Mouse (Mus musculus): Measurements from ENCODE around the gene Lin7c. TPM values are rescaled to one million over a fixed set of nuclear protein-coding genes. Genes with fewer than 3 reads are reported as not detected.

The Lin7c gene
- total and polyA plus RNA-seq, 2 experiments from 2014 or later, result 28.1 to 28.2 TPM

GRCm38 (mm10) chr2:109917496-109918413, 27.1 kb downstream of the Lin7c start, which contains the start of gene Lgr4:
TSS of gene Lgr4 (plus strand) at chr2:109917647.
- H3K9me3 ChIP-seq (replicated peaks; ENCODE audit: control insufficient read depth, low read length), result no peaks in the 10 kb centered on the region
- TF ChIP-seq EP300 (IDR thresholded peaks at IDR 0.05; ENCODE audit: low read depth) (no peak), CTCF (IDR thresholded peaks at IDR 0.05; ENCODE audit: low read depth) (no peak)
- H3K27ac ChIP-seq (ENCODE audit: low read depth), result peak within 1 kb of the TSS; percentile 100
- peak within 1 kb of the TSS; percentile 73 for H3K4me3 ChIP-seq (ENCODE audit: low read depth, low read length)
- ATAC-seq (ENCODE audit: insufficient read depth, low read depth), result peak; percentile 98
- peak; percentile 99 for DNase-seq (ENCODE audit: low spot score)
- no peaks in the 10 kb centered on the region for H3K36me3 ChIP-seq (replicated peaks; ENCODE audit: control insufficient read depth, insufficient read depth, low read length)
- peaks cover 34% of the 10 kb centered on the region for H3K4me1 ChIP-seq (ENCODE audit: control insufficient read depth, insufficient read depth)
- WGBS, result under 1% methylated on average over 77 of the region's 111 CpGs
- no peaks in the 10 kb centered on the region for H3K27me3 ChIP-seq (ENCODE audit: control insufficient read depth, insufficient read depth, low read length)
- peak within 1 kb of the TSS; percentile 84 for H3K4me2 ChIP-seq (ENCODE audit: low read depth, low read length)
- H3K9ac ChIP-seq (replicated peaks; ENCODE audit: low read depth, low read length), result peak within 1 kb of the TSS; percentile 90

GRCm38 (mm10) chr2:109918592-109919262, 28.1 kb downstream of the Lin7c start:
- Histone ChIP-seq H3K36me3 (replicated peaks; ENCODE audit: control insufficient read depth, insufficient read depth, low read length) (no peaks in the 10 kb centered on the region), H3K27ac (ENCODE audit: low read depth) (peak overlapping the region; percentile 100), H3K9me3 (replicated peaks; ENCODE audit: control insufficient read depth, low read length) (no peaks in the 10 kb centered on the region), H3K4me2 (ENCODE audit: low read depth, low read length) (peak overlapping the region; percentile 84), H3K9ac (replicated peaks; ENCODE audit: low read depth, low read length) (peak overlapping the region; percentile 90), H3K27me3 (ENCODE audit: control insufficient read depth, insufficient read depth, low read length) (no peaks in the 10 kb centered on the region), H3K4me1 (ENCODE audit: control insufficient read depth, insufficient read depth) (peaks cover 34% of the 10 kb centered on the region), H3K4me3 (ENCODE audit: low read depth, low read length) (peak overlapping the region; percentile 73)
- TF ChIP-seq EP300 (IDR thresholded peaks at IDR 0.05; ENCODE audit: low read depth), result no peak
- TF ChIP-seq CTCF (IDR thresholded peaks at IDR 0.05; ENCODE audit: low read depth), result no peak
- WGBS, result 9% methylated on average over 22 of the region's 22 CpGs
- DNase-seq (ENCODE audit: low spot score) (peak; percentile 31), ATAC-seq (ENCODE audit: insufficient read depth, low read depth) (no peak)

GRCm38 (mm10) chr2:109920471-109920870, 29.8 kb downstream of the Lin7c start:
- Histone ChIP-seq H3K4me3 (ENCODE audit: low read depth, low read length) (peak overlapping the region; percentile 73), H3K9ac (replicated peaks; ENCODE audit: low read depth, low read length) (no peak overlapping the region; the same call in 1 of the 2 replicates), H3K4me1 (ENCODE audit: control insufficient read depth, insufficient read depth) (peaks cover 34% of the 10 kb centered on the region), H3K4me2 (ENCODE audit: low read depth, low read length) (peak overlapping the region; percentile 84), H3K27me3 (ENCODE audit: control insufficient read depth, insufficient read depth, low read length) (no peaks in the 10 kb centered on the region), H3K27ac (ENCODE audit: low read depth) (no peak overlapping the region), H3K9me3 (replicated peaks; ENCODE audit: control insufficient read depth, low read length) (no peaks in the 10 kb centered on the region), H3K36me3 (replicated peaks; ENCODE audit: control insufficient read depth, insufficient read depth, low read length) (0 out of 2 replicates have a peak, but pooled peaks cover under 1% of the 10 kb centered on the region)
- WGBS, result 73% methylated on average over 7 of the region's 7 CpGs
- no peak for TF ChIP-seq EP300 (IDR thresholded peaks at IDR 0.05; ENCODE audit: low read depth)
- TF ChIP-seq CTCF (IDR thresholded peaks at IDR 0.05; ENCODE audit: low read depth), result no peak
- ATAC-seq (ENCODE audit: insufficient read depth, low read depth), result no peak
- DNase-seq (ENCODE audit: low spot score), result no peak

GRCm38 (mm10) chr2:109921298-109922035, 30.8 kb downstream of the Lin7c start:
- Histone ChIP-seq H3K4me2 (ENCODE audit: low read depth, low read length) (peak overlapping the region; percentile 15; the same call in 1 of the 2 replicates), H3K27ac (ENCODE audit: low read depth) (peak overlapping the region; percentile 15; the same call in 1 of the 2 replicates), H3K4me1 (ENCODE audit: control insufficient read depth, insufficient read depth) (peaks cover 34% of the 10 kb centered on the region), H3K9me3 (replicated peaks; ENCODE audit: control insufficient read depth, low read length) (no peaks in the 10 kb centered on the region), H3K27me3 (ENCODE audit: control insufficient read depth, insufficient read depth, low read length) (no peaks in the 10 kb centered on the region), H3K9ac (replicated peaks; ENCODE audit: low read depth, low read length) (no peak overlapping the region), H3K36me3 (replicated peaks; ENCODE audit: control insufficient read depth, insufficient read depth, low read length) (peaks cover 7% of the 10 kb centered on the region; the same call in 1 of the 2 replicates), H3K4me3 (ENCODE audit: low read depth, low read length) (no peak overlapping the region)
- WGBS, result 54% methylated on average over 8 of the region's 8 CpGs
- ATAC-seq (ENCODE audit: insufficient read depth, low read depth) (no peak), DNase-seq (ENCODE audit: low spot score) (no peak)
- TF ChIP-seq EP300 (IDR thresholded peaks at IDR 0.05; ENCODE audit: low read depth) (no peak), CTCF (IDR thresholded peaks at IDR 0.05; ENCODE audit: low read depth) (no peak)

- H3K27me3 ChIP-seq (ENCODE audit: control insufficient read depth, insufficient read depth, low read length), result no peaks in the 10 kb centered on the region
- WGBS, result 77% methylated on average over 3 of the region's 3 CpGs
- H3K4me1 ChIP-seq (ENCODE audit: control insufficient read depth, insufficient read depth), result peaks cover 34% of the 10 kb centered on the region
- no peak overlapping the region for H3K9ac ChIP-seq (replicated peaks; ENCODE audit: low read depth, low read length)
- H3K4me3 ChIP-seq (ENCODE audit: low read depth, low read length), result no peak overlapping the region
- H3K9me3 ChIP-seq (replicated peaks; ENCODE audit: control insufficient read depth, low read length), result no peaks in the 10 kb centered on the region
- H3K4me2 ChIP-seq (ENCODE audit: low read depth, low read length), result no peak overlapping the region
- no peak overlapping the region for H3K27ac ChIP-seq (ENCODE audit: low read depth)
- ATAC-seq (ENCODE audit: insufficient read depth, low read depth), result no peak
- H3K36me3 ChIP-seq (replicated peaks; ENCODE audit: control insufficient read depth, insufficient read depth, low read length), result peaks cover 7% of the 10 kb centered on the region; the same call in 1 of the 2 replicates
- no peak for DNase-seq (ENCODE audit: low spot score)
- TF ChIP-seq CTCF (IDR thresholded peaks at IDR 0.05; ENCODE audit: low read depth) (no peak), EP300 (IDR thresholded peaks at IDR 0.05; ENCODE audit: low read depth) (no peak)
These were observed 31.7 kb downstream of the Lin7c start for GRCm38 (mm10) chr2:109922306-109922705.

Measured in heart, postnatal 0 days (tissue).